Mouse (Mus musculus): ENCODE measurements around the gene Fam110a.
A peak's percentile ranks its signal among the peaks of the same experiment; 100 is the strongest.

- peak; percentile 26; the same call in 1 of the 2 replicates for TF ChIP-seq CTCF (IDR thresholded peaks at IDR 0.05; ENCODE audit: borderline replicate concordance, insufficient read depth, low read length)
- no peak for TF ChIP-seq POLR2A (IDR thresholded peaks at IDR 0.05; ENCODE audit: low read depth, low read length)
These were observed 38.8 kb downstream of the Fam110a start for GRCm38 (mm10) chr2:151941269-151941668.

All from embryonic fibroblast, embryonic 13.5 days (primary cell).